Mouse (Mus musculus) G1E (cell line): ENCODE measurements around the gene Dlx5. TPM values are rescaled to one million over a fixed set of nuclear protein-coding genes. Genes with fewer than 3 reads are reported as not detected.

Experiments
- ATAC-seq: 2 replicates; pipeline ENCODE4 v1.8.0; 2016; ENCODE audit warnings: mild to moderate bottlenecking; ENCODE audit not compliant: insufficient number of reproducible peaks, poor library complexity, low FRiP score, severe bottlenecking; ENCODE audit errors: extremely low read depth
- DNase-seq: peaks from one replicate; pipeline ENCODE4 v3.0.0; 2012; ENCODE audit warnings: low spot score
- H3K27me3 ChIP-seq: 2 replicates; pipeline ENCODE4 v1.6.1; 2012; ENCODE audit warnings: mild to moderate bottlenecking, low read length, inconsistent platforms; ENCODE audit not compliant: insufficient read depth
- H3K36me3 ChIP-seq: replicated peaks from 2 replicates; pipeline ENCODE3; 2012; ENCODE audit warnings: mild to moderate bottlenecking, inconsistent platforms
- H3K4me1 ChIP-seq: 2 replicates; pipeline ENCODE4 v1.6.1; 2012; ENCODE audit warnings: low read depth, low read length, inconsistent platforms, mixed read lengths; ENCODE audit not compliant: insufficient read depth
- H3K4me3 ChIP-seq: 2 replicates; pipeline ENCODE4 v1.5.1; 2012; ENCODE audit warnings: low read depth, mild to moderate bottlenecking, inconsistent platforms, low read length, moderate library complexity, mixed read lengths
- H3K9me3 ChIP-seq: replicated peaks from 2 replicates; pipeline ENCODE4 v1.6.1; 2012; ENCODE audit warnings: inconsistent platforms
- CTCF ChIP-seq: IDR thresholded peaks from 2 replicates; pipeline ENCODE4 v1.5.1; 2012; ENCODE audit warnings: low read depth, low read length, inconsistent platforms, mixed read lengths
- GATA1 ChIP-seq: IDR thresholded peaks from 2 replicates; pipeline ENCODE4 v1.6.1; 2012; ENCODE audit warnings: borderline replicate concordance, low read length, inconsistent platforms, mixed read lengths
- GATA2 ChIP-seq: IDR thresholded peaks from 2 replicates; pipeline ENCODE4 v1.6.1; 2012; ENCODE audit warnings: low read depth, low read length, inconsistent platforms, borderline replicate concordance
- POLR2AphosphoS5 ChIP-seq: IDR thresholded peaks from 2 replicates; pipeline ENCODE4 v1.6.1; 2012; ENCODE audit warnings: low read depth, low read length, inconsistent platforms; ENCODE audit not compliant: insufficient replicate concordance
- TAL1 ChIP-seq: conservative IDR thresholded peaks from 2 replicates; pipeline ENCODE4 v1.6.1; 2012; ENCODE audit warnings: low read depth, low read length, inconsistent platforms, mixed read lengths
- polyA plus RNA-seq: library from polyadenylated mRNA; stranded (reverse); fragments of >175 nt; gene quantifications from 2 replicates; pipeline ENCODE4 v1.2.3, GENCODE M21; 2012
- total RNA-seq, 2 experiments: library from RNA; stranded (forward) in 1 of 2; stranded (reverse) in 1 of 2; fragments of 200-1000 nt in 1 of 2; fragments of >200 nt in 1 of 2; fragmentation: Nextera tagmentation in 1 of 2; gene quantifications; 2 replicates each; pipeline ENCODE4 v1.2.3; 2014 to 2017

Gene Dlx5
- total and polyA plus RNA-seq, 3 experiments, result not detected

DNA sequence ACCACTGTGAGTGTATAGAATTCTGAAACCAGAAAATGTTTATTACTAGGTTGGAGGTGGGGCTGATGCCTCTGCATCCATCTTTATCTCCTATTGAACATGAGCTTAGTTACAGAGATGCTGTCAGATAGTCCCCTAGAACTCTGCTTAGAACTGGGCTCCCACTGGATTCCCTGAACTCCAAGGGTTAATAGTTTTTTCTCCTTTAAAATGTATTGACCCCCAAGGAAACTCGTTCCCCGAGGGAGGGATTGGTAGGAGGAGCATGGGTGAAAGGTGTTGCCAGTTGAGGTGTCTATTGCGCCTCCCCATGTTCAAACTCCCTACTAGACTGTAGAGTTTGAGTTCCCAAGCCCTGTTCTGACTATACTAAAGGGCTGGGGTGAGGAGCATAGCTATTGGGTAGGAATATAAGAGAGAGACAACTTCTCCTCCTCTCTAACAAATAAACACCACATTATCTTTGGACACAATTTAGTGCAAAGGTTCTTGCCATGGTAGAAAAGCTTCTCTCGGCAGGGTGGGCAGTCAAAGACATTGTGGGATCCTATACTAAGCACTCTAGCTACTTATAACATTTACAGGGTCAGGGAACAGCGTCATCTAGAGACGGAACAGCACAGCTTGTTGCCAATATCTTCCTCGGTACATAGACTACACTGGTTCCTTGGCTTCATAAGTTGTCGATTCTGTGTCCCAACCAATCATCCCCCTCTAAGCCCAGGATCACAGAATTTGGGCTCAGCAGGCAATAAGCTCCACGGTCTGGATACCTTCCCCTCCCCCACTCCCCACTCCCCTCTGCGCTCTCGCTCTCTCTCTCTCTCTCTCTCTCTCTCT, 11.7 kb downstream of the Dlx5 start:
- no peaks in the 10 kb centered on the region for H3K4me1 ChIP-seq
- no peaks in the 10 kb centered on the region for H3K36me3 ChIP-seq
- no peak for TF ChIP-seq POLR2AphosphoS5
- no peak for TF ChIP-seq GATA2
- TF ChIP-seq GATA1, result no peak
- TF ChIP-seq TAL1, result no peak
- no peak for TF ChIP-seq CTCF
- no peak overlapping the region for H3K4me3 ChIP-seq
- ATAC-seq (no peak), DNase-seq (no peak)
- H3K27me3 ChIP-seq, result peaks cover 56% of the 10 kb centered on the region
- no peaks in the 10 kb centered on the region for H3K9me3 ChIP-seq

DNA sequence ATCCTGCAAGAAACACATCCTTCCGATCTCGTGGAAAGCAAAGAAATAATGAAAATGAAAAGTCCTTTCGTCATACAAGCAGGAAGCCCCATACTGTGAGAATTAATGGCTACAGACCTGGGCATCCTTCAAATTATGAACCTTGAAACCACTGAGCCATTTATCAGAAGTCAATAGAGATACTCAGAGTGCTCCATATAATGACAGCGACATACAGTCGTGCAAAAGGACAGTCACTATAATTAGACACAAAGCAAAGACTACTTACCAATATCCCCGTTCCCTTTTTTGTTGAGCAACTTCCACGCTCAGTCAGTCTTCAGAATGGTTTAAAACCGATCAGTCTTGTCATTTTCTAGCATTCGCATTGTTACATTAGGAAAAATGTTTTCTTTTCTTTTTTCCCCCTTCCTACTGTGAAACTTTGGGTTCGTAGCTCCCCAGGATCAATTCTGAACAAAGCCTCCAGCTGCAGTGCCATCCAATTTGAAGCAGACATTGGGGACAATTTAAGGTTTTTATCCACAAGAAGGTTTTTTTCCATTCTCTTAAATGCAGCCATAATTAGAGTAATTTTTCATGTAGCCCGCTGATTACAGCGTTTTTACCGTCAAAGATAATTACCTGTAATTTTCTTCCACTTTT, 12.7 kb downstream of the Dlx5 start:
- Histone ChIP-seq H3K27me3 (peaks cover 56% of the 10 kb centered on the region), H3K4me1 (no peaks in the 10 kb centered on the region), H3K36me3 (no peaks in the 10 kb centered on the region), H3K9me3 (no peaks in the 10 kb centered on the region), H3K4me3 (no peak overlapping the region)
- DNase-seq, result no peak
- TF ChIP-seq POLR2AphosphoS5 (no peak), TAL1 (no peak), GATA2 (no peak), CTCF (no peak), GATA1 (no peak)
- no peak for ATAC-seq

DNA sequence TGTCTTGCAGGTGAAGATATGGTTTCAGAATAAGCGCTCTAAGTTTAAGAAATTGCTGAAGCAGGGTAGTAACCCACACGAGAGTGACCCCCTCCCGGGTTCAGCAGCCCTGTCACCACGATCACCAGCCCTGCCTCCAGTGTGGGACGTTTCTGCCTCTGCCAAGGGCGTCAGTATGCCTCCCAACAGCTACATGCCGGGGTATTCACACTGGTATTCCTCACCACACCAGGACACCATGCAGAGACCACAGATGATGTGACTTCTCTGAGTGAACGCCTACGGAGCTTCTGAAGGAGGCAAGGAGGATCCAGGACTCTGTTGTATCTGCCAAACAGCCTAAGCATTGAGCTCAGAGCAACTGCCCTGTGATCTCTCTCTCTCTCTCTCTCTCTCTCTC, 14.9 kb downstream of the Dlx5 start:
- no peak for DNase-seq
- no peak overlapping the region for H3K4me3 ChIP-seq
- TF ChIP-seq CTCF, result no peak
- TF ChIP-seq GATA2, result no peak
- TF ChIP-seq GATA1, result no peak
- TF ChIP-seq POLR2AphosphoS5, result no peak
- TF ChIP-seq TAL1, result no peak
- no peaks in the 10 kb centered on the region for H3K36me3 ChIP-seq
- no peak for ATAC-seq
- no peaks in the 10 kb centered on the region for H3K4me1 ChIP-seq
- H3K27me3 ChIP-seq, result peaks cover 51% of the 10 kb centered on the region
- H3K9me3 ChIP-seq, result no peaks in the 10 kb centered on the region

DNA sequence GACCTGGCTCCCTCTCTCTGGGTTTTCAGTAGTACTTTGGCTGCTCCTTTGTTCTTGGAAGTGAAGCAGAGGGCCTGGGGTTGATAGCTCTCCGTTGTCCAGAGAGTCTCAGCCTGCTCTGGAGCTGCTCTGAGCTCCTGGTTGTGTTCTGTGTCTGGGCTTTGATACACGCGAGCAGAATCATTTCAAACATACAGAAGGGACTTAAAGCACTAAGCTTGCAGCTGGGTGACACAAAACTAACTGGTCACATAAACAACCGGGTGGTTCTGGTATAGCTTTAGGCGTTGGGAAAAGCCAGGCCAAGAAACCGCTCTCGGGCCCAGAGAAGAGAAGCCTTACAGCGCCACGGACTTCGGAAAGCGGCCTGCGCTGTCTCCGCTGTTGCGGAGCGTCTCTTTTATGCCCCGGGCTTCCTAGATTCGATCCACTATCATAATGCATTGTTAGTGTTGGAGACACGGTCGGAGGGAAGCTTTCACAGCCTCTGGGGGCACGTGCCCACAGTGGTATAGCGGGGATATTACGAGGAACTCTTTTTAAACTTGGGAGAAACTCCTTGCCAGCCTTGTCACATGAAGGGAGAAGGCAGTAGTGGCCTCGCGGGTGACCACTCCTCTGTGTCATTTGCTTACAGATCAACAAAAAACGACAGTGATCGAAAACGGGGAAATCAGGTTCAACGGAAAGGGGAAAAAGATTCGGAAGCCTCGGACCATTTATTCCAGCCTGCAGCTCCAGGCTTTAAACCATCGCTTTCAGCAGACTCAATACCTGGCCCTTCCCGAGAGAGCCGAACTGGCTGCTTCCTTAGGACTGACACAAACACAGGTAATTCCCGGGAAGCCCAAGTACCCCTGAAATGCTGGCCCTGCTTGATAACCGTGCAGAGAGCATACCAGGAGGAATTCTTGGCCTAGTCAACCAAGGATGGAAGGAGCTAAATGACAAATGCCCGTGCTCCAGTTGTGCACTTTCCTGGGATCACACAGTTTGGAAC, 17.1 kb downstream of the Dlx5 start:
- H3K4me1 ChIP-seq, result 0 out of 2 replicates have a peak, but pooled peaks cover 4% of the 10 kb centered on the region
- peaks cover 60% of the 10 kb centered on the region for H3K27me3 ChIP-seq
- H3K36me3 ChIP-seq, result no peaks in the 10 kb centered on the region
- H3K4me3 ChIP-seq, result no peak overlapping the region
- TF ChIP-seq GATA2 (no peak), GATA1 (no peak), TAL1 (no peak), POLR2AphosphoS5 (no peak), CTCF (no peak)
- H3K9me3 ChIP-seq, result no peaks in the 10 kb centered on the region
- ATAC-seq (no peak), DNase-seq (no peak)

GRCm38 (mm10) chr6:6863955-6864354, 17.9 kb downstream of the Dlx5 start:
- H3K9me3 ChIP-seq, result no peaks in the 10 kb centered on the region
- H3K4me3 ChIP-seq, result no peak overlapping the region
- ATAC-seq, result no peak
- 0 out of 2 replicates have a peak, but pooled peaks cover 4% of the 10 kb centered on the region for H3K4me1 ChIP-seq
- no peaks in the 10 kb centered on the region for H3K36me3 ChIP-seq
- peaks cover 62% of the 10 kb centered on the region for H3K27me3 ChIP-seq
- no peak for TF ChIP-seq GATA2
- no peak for TF ChIP-seq TAL1
- TF ChIP-seq CTCF, result no peak
- TF ChIP-seq POLR2AphosphoS5, result no peak
- no peak for TF ChIP-seq GATA1
- no peak for DNase-seq
